Mouse (Mus musculus) skeletal muscle tissue, postnatal 0 days (tissue): ENCODE measurements around the gene Tgfbr3. TPM values are rescaled to one million over a fixed set of nuclear protein-coding genes. Genes with fewer than 3 reads are reported as not detected.

Experiments
- polyA plus RNA-seq: library from polyadenylated mRNA; unstranded; fragments of >200 nt; fragmentation: Nextera tagmentation; extraction: Ambion mirVana; gene quantifications from 2 replicates; pipeline ENCODE4 v1.2.1, GENCODE M21; 2015

Gene Tgfbr3
- polyA plus RNA-seq = 19.2 and 20.0 TPM in 2 replicates

DNA sequence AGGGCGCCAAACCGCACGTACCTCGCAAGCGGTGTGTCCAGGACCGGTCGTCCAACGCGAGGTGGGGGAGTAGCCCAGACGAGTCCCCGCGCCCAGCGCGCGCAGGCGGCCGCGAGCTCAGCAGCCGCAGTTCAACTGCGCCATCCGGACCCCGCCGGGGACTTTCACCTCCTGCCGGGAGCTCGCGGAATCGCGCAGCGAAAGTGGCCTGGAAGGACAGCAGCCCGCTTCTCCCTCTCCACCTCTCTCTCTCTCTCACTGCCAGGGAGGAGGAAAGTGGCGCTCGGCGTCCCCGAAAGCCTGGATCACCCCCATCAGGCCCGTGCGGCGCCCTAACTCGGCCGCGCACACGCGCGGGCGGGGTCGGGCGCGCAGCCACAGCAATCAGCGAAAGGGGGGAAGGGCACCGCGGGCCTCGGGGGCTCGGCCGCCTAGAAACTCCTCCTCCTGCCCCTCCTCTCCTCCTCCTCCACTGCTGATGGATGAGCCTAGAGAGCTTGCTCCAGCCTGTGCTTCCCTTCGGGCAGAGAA is at the start of gene Tgfbr3:
TSS of gene Tgfbr3 (minus strand) at position 396 of the 531 bp plus-strand sequence.

DNA sequence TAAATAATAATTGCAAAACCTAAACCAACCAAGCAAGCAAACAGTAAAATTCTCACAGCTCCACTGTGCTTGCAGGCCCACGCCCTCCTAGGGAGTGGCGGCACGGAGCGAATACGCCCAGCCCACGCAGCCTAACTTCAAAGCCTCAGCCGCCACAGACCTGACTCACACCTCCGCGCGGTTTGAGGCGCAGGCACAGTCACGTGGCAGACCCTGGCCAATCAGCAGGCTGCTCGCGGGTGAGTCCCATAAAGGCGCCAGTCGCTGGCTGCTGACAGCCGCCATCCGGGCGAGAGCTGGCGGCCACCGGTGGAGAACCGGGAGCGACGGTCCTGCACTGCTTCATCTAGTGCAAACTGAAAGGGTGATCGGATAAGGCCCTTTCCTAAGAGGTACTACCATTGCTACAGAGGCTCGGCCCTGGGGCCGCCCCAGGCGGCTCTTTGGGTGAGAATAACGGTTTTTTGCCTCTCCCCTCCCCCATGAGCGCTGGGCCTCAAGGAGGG is 41.5 kb upstream of the Tgfbr3 start, which contains the start of gene Brdt:
TSS of gene Brdt (plus strand) at position 244 of the 506 bp plus-strand sequence.

Other genes starting within 250 kb of the Tgfbr3 start
- gene Brdt, start 41.5 kb upstream of the Tgfbr3 start, polyA plus RNA-seq = 2.2 and 2.5 TPM in 2 replicates
- gene Ephx4, start 113.1 kb upstream of the Tgfbr3 start, polyA plus RNA-seq = 3.0 and 4.5 TPM in 2 replicates
- not detected in 2 replicates for gene Lpcat2b, start 141.9 kb upstream of the Tgfbr3 start, polyA plus RNA-seq
- 4.3 and 5.5 TPM in 2 replicates for gene Btbd8, start 148.4 kb upstream of the Tgfbr3 start, polyA plus RNA-seq
- 0.14 and 0.35 TPM in 2 replicates for gene Gm42669, start 218.0 kb upstream of the Tgfbr3 start, polyA plus RNA-seq
- gene 1700028K03Rik, start 245.1 kb upstream of the Tgfbr3 start, polyA plus RNA-seq = 0.04 TPM in 1 of 2 replicates, not detected in the other